Mouse (Mus musculus): ENCODE measurements at regions not wholly inside any gene's neighbourhood (a gene's known extent, or its start where the extent isn't known, plus 50 kb on each side); places are given as distances from the start of the nearest gene placed in this dataset.

DNA sequence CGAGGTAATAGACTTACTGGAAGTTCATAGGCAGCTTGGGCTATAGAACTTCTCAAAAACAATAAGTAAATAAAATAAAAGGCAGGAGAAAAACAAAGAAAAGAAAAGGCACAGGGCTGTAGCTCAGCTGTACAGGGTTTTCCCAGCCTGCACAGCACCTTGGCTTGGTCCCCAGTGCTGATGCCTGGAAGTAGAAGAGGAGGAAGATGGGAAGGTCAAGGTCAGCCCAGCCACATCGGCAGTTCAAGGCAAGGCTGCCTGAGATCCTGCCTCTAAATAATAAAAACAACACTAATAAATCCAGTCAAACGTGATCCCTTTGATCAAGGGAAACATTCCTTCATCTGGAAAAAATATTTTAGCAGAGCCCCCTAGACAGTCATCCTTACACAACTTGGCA, 103.1 kb downstream of the Cenpf start:
- no peak for TF ChIP-seq POLR2A (IDR thresholded peaks at IDR 0.05; ENCODE audit: control insufficient read depth, low read depth, low read length)
- no peak for TF ChIP-seq CTCF (IDR thresholded peaks at IDR 0.05; ENCODE audit: control insufficient read depth, insufficient read depth, insufficient replicate concordance, low read depth, low read length)
- Histone ChIP-seq H3K4me1 (ENCODE audit: control insufficient read depth, insufficient read depth, low read length) (peaks cover 10% of the 10 kb centered on the region), H3K27ac (ENCODE audit: control insufficient read depth, insufficient read depth, low read depth, low read length) (no peak overlapping the region), H3K36me3 (ENCODE audit: control insufficient read depth, insufficient read depth, low read length) (no peaks in the 10 kb centered on the region), H3K4me3 (ENCODE audit: control insufficient read depth, low read depth, low read length) (no peak overlapping the region), H3K27me3 (ENCODE audit: control insufficient read depth, insufficient read depth, low read length) (no peaks in the 10 kb centered on the region)

DNA sequence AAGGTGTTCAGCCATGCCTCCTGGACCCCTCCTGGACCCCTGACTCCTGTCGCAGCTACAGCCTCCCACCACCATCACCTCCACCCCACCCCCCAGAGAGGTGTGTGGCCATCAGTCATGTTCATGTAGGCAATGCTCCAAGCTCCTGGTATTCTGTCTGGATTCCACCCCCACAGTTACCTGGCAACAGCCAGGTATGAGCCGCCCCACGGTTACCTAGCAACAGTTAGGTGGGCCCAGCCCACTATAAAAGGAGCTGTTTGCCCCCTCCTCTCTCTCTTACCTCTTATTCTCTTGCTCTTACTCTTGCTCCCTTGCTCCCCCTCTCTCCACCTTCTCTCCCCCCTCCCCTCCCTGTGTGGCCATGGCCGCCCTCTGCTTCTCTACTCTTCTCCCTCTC, 106.5 kb downstream of the Cenpf start:
- H3K36me3 ChIP-seq (ENCODE audit: control insufficient read depth, insufficient read depth, low read length) = no peaks in the 10 kb centered on the region
- TF ChIP-seq CTCF (IDR thresholded peaks at IDR 0.05; ENCODE audit: control insufficient read depth, insufficient read depth, insufficient replicate concordance, low read depth, low read length) = no peak
- TF ChIP-seq POLR2A (IDR thresholded peaks at IDR 0.05; ENCODE audit: control insufficient read depth, low read depth, low read length) = no peak; the same call in 1 of the 2 replicates
- peak overlapping the region; percentile 88 for H3K4me3 ChIP-seq (ENCODE audit: control insufficient read depth, low read depth, low read length)
- H3K27me3 ChIP-seq (ENCODE audit: control insufficient read depth, insufficient read depth, low read length) = no peaks in the 10 kb centered on the region
- H3K27ac ChIP-seq (ENCODE audit: control insufficient read depth, insufficient read depth, low read depth, low read length) = no peak overlapping the region
- H3K4me1 ChIP-seq (ENCODE audit: control insufficient read depth, insufficient read depth, low read length) = peaks cover 10% of the 10 kb centered on the region

DNA sequence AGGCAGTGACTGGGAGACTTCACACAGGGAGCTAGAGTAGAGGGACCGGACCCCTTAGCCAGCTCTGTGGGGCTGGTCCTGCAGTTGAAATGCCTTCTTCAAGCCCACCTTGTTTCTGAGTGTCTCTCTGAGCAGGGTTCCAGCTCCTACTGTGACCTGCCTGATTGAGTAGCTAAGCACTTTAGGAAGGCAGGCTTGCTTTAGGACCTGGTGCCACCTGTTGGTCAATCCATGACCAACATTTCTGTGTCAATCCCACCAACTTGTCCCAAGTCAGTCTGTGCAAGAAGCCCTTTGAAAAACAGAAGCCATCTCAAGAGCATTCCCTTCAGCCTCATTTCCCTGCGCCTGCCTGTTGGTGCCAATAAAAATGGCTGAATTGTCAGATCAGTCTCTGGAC, 108.5 kb downstream of the Cenpf start:
- peak; percentile 20; the same call in 1 of the 2 replicates for TF ChIP-seq CTCF (IDR thresholded peaks at IDR 0.05; ENCODE audit: control insufficient read depth, insufficient read depth, insufficient replicate concordance, low read depth, low read length)
- TF ChIP-seq POLR2A (IDR thresholded peaks at IDR 0.05; ENCODE audit: control insufficient read depth, low read depth, low read length) = no peak
- Histone ChIP-seq H3K4me3 (ENCODE audit: control insufficient read depth, low read depth, low read length) (no peak overlapping the region), H3K27me3 (ENCODE audit: control insufficient read depth, insufficient read depth, low read length) (no peaks in the 10 kb centered on the region), H3K36me3 (ENCODE audit: control insufficient read depth, insufficient read depth, low read length) (no peaks in the 10 kb centered on the region), H3K27ac (ENCODE audit: control insufficient read depth, insufficient read depth, low read depth, low read length) (no peak overlapping the region), H3K4me1 (ENCODE audit: control insufficient read depth, insufficient read depth, low read length) (peaks cover 10% of the 10 kb centered on the region)

DNA sequence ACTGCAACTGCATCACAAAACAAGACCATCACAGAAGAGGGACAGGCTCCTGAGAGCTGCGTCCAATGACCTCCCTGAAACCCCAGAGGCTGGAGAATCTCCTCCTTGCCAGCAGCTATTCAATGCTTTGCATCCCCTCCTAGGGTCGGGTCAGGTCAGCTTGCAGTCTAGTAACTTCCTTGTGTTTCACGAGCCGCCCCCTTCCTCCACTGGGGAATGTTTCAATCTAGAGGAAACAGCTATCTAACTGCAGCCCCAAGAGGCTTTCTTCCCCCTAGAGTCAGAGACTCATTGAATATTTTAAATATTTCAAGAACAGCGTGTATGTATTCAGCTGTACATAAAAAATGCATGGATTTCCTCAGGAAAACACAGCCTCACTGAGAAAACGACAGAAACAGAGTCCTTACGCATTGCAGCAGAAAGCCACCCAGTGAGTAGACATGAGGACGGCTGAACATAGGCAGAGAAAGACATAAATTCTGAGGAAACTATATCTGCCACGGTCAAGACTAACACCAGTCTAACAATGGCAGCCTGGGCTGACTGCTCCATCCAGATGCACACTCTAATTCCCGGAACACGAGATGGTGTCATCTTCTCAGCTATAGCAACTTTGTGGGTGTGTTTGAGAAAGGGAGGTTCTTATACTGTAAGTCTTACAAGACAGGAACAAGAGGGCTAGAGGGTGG, 111.4 kb downstream of the Cenpf start:
- H3K36me3 ChIP-seq (ENCODE audit: control insufficient read depth, insufficient read depth, low read length) = no peaks in the 10 kb centered on the region
- H3K27ac ChIP-seq (ENCODE audit: control insufficient read depth, insufficient read depth, low read depth, low read length) = no peak overlapping the region
- TF ChIP-seq CTCF (IDR thresholded peaks at IDR 0.05; ENCODE audit: control insufficient read depth, insufficient read depth, insufficient replicate concordance, low read depth, low read length) (no peak), POLR2A (IDR thresholded peaks at IDR 0.05; ENCODE audit: control insufficient read depth, low read depth, low read length) (no peak)
- peaks cover 5% of the 10 kb centered on the region for H3K4me1 ChIP-seq (ENCODE audit: control insufficient read depth, insufficient read depth, low read length)
- no peak overlapping the region for H3K4me3 ChIP-seq (ENCODE audit: control insufficient read depth, low read depth, low read length)
- H3K27me3 ChIP-seq (ENCODE audit: control insufficient read depth, insufficient read depth, low read length) = no peaks in the 10 kb centered on the region

DNA sequence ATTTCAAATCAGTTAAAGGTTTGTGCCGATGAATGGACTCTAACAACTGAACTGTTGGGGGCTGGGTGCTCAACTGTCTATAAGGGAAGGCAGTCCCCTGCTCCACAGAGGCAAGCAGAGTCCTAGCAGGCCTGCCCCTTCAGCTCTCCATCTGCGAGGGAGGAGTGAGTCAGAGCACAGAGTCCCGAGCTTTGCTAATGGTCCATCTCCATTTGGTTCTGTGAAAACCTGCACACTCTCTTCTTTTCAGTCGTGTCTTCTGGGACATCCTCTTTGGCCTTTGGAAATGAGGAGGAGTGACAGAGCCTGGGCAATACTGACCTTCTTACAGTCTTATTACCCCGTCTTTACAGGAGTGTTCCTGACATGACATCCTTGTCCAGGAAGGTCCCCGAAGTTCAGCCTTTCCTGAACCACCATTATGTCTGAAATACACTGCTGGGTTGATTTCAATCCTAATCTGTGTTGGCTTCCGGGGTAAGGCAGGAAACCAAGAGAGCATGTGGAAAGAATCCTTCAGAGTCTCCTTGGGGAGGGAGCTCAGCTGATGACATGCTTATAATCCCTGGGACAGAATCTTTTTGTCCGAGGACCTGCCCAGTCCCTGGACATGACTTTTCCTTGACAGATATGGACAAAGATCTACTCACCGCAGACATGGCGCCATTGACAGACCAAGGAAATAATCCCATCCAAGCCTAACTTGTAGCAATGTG, 112.2 kb downstream of the Cenpf start:
- H3K4me1 ChIP-seq (ENCODE audit: control insufficient read depth, insufficient read depth, low read length) = no peaks in the 10 kb centered on the region
- H3K27me3 ChIP-seq (ENCODE audit: control insufficient read depth, insufficient read depth, low read length) = no peaks in the 10 kb centered on the region
- no peaks in the 10 kb centered on the region for H3K36me3 ChIP-seq (ENCODE audit: control insufficient read depth, insufficient read depth, low read length)
- H3K4me3 ChIP-seq (ENCODE audit: control insufficient read depth, low read depth, low read length) = no peak overlapping the region
- H3K27ac ChIP-seq (ENCODE audit: control insufficient read depth, insufficient read depth, low read depth, low read length) = no peak overlapping the region
- TF ChIP-seq CTCF (IDR thresholded peaks at IDR 0.05; ENCODE audit: control insufficient read depth, insufficient read depth, insufficient replicate concordance, low read depth, low read length) (no peak), POLR2A (IDR thresholded peaks at IDR 0.05; ENCODE audit: control insufficient read depth, low read depth, low read length) (no peak)

DNA sequence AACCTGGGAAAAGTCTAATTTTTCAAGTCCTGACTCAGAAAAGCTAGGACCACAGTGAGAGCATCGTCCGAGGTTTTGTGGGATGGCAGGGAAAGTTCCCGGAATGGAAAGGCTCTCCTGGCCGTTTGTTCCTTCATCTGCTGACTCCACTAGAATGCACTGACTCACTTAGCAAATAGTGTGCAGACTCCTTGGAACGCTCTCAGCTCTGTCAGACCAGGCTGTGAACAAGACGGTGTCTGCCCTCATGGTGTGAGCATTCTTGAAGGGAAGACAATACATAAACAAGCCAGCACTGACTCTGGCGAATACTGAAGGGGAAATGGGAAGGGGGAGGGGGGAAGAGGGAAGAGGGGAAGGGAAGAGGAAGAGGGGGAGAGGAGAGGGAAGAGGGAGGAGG, 121.4 kb downstream of the Cenpf start:
- H3K27ac ChIP-seq (ENCODE audit: control insufficient read depth, insufficient read depth, low read depth, low read length) = no peak overlapping the region
- TF ChIP-seq POLR2A (IDR thresholded peaks at IDR 0.05; ENCODE audit: control insufficient read depth, low read depth, low read length) = no peak
- TF ChIP-seq CTCF (IDR thresholded peaks at IDR 0.05; ENCODE audit: control insufficient read depth, insufficient read depth, insufficient replicate concordance, low read depth, low read length) = no peak
- no peaks in the 10 kb centered on the region for H3K4me1 ChIP-seq (ENCODE audit: control insufficient read depth, insufficient read depth, low read length)
- H3K4me3 ChIP-seq (ENCODE audit: control insufficient read depth, low read depth, low read length) = no peak overlapping the region
- H3K36me3 ChIP-seq (ENCODE audit: control insufficient read depth, insufficient read depth, low read length) = no peaks in the 10 kb centered on the region
- no peaks in the 10 kb centered on the region for H3K27me3 ChIP-seq (ENCODE audit: control insufficient read depth, insufficient read depth, low read length)

DNA sequence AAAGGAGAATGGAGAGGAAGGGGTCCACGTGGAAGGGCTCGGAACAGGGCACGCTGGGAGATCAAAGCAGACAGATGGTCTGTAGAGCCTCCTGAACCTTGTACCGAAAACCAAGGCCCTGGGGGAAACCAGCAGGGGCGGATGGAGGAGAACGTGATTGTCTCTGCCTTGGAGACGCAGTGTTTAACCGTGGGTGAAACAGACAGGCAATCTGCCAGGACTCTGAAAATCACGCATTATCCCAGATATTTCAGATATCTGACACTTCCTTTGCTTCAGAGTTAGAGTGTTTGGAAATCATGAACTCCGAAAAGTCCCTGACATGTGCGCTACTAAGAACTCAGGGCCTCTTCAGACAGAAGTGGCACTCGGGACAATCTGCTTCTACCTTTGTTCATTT, 126.1 kb downstream of the Cenpf start:
- Histone ChIP-seq H3K4me1 (ENCODE audit: control insufficient read depth, insufficient read depth, low read length) (no peaks in the 10 kb centered on the region), H3K4me3 (ENCODE audit: control insufficient read depth, low read depth, low read length) (no peak overlapping the region), H3K27ac (ENCODE audit: control insufficient read depth, insufficient read depth, low read depth, low read length) (no peak overlapping the region), H3K36me3 (ENCODE audit: control insufficient read depth, insufficient read depth, low read length) (no peaks in the 10 kb centered on the region), H3K27me3 (ENCODE audit: control insufficient read depth, insufficient read depth, low read length) (no peaks in the 10 kb centered on the region)
- TF ChIP-seq POLR2A (IDR thresholded peaks at IDR 0.05; ENCODE audit: control insufficient read depth, low read depth, low read length) (no peak), CTCF (IDR thresholded peaks at IDR 0.05; ENCODE audit: control insufficient read depth, insufficient read depth, insufficient replicate concordance, low read depth, low read length) (no peak)

All from testis, adult 2 months (tissue).